Mouse (Mus musculus): ENCODE measurements around the gene Tmem151b.
A peak's percentile ranks its signal among the peaks of the same experiment; 100 is the strongest.

Tmem151b gene

GRCm38 (mm10) chr17:45584096-45584896 is 34.8 kb upstream of the Tmem151b start:
- peak; percentile 45 to 85 for DNase-seq (ENCODE audit: low spot score in 2 of 2)

- no peak for DNase-seq (ENCODE audit: low spot score in 2 of 2)
These were observed 33.4 kb upstream of the Tmem151b start for GRCm38 (mm10) chr17:45582715-45583355.

GRCm38 (mm10) chr17:45582188-45582587 is 32.7 kb upstream of the Tmem151b start:
- no peak for DNase-seq (ENCODE audit: low spot score in 2 of 2)

GRCm38 (mm10) chr17:45581567-45581983 is 32.1 kb upstream of the Tmem151b start:
- peak; percentile 60 to 66 for DNase-seq (ENCODE audit: low spot score in 2 of 2)

- DNase-seq (ENCODE audit: low spot score in 2 of 2), result no peak
These were observed 31.5 kb upstream of the Tmem151b start for GRCm38 (mm10) chr17:45580958-45581477.

- DNase-seq (ENCODE audit: low spot score in 2 of 2), result no peak
These were observed 30.1 kb upstream of the Tmem151b start for GRCm38 (mm10) chr17:45579554-45579953.

- DNase-seq (ENCODE audit: low spot score in 2 of 2), result no peak
These were observed 29.4 kb upstream of the Tmem151b start for GRCm38 (mm10) chr17:45578843-45579242.

- peak in 1 of 2 experiments; percentile 57 for DNase-seq (ENCODE audit: low spot score in 2 of 2)
These were observed 28.8 kb upstream of the Tmem151b start for GRCm38 (mm10) chr17:45578242-45578641.

GRCm38 (mm10) chr17:45575123-45575897 is 25.8 kb upstream of the Tmem151b start:
- DNase-seq (ENCODE audit: low spot score in 2 of 2), result no peak

GRCm38 (mm10) chr17:45574129-45574761 is 24.8 kb upstream of the Tmem151b start:
- DNase-seq (ENCODE audit: low spot score in 2 of 2), result peak; percentile 51 to 70

- peak; percentile 96 to 97 for DNase-seq (ENCODE audit: low spot score in 2 of 2)
These were observed 24.3 kb upstream of the Tmem151b start for GRCm38 (mm10) chr17:45573780-45574123.

GRCm38 (mm10) chr17:45573087-45573779 is 23.8 kb upstream of the Tmem151b start, which contains the start of gene Hsp90ab1:
TSS of gene Hsp90ab1 (minus strand) at chr17:45573271.
- DNase-seq (ENCODE audit: low spot score in 2 of 2), result peak; percentile 99

GRCm38 (mm10) chr17:45572103-45573086 is 22.9 kb upstream of the Tmem151b start:
- peak; percentile 66 to 70 for DNase-seq (ENCODE audit: low spot score in 2 of 2)

GRCm38 (mm10) chr17:45569999-45570398 is 20.5 kb upstream of the Tmem151b start:
- DNase-seq (ENCODE audit: low spot score in 2 of 2), result no peak

GRCm38 (mm10) chr17:45568990-45569389 is 19.5 kb upstream of the Tmem151b start:
- no peak for DNase-seq (ENCODE audit: low spot score in 2 of 2)

- DNase-seq (ENCODE audit: low spot score in 2 of 2), result no peak
These were observed 17.7 kb upstream of the Tmem151b start for GRCm38 (mm10) chr17:45567162-45567601.

- no peak for DNase-seq (ENCODE audit: low spot score in 2 of 2)
These were observed 17.1 kb upstream of the Tmem151b start for GRCm38 (mm10) chr17:45566360-45567161.

- DNase-seq (ENCODE audit: low spot score in 2 of 2), result no peak
These were observed 16.5 kb upstream of the Tmem151b start for GRCm38 (mm10) chr17:45566031-45566359.

- no peak for DNase-seq (ENCODE audit: low spot score in 2 of 2)
These were observed 15.6 kb upstream of the Tmem151b start for GRCm38 (mm10) chr17:45565103-45565502.

All from urinary bladder, postnatal 36 days (tissue).